Mouse (Mus musculus) embryo, embryonic 11 days (tissue): ENCODE measurements at regions not wholly inside any gene's neighbourhood (a gene's known extent, or its start where the extent isn't known, plus 50 kb on each side); places are given as distances from the start of the nearest gene placed in this dataset.
"Not testable (repeated sequence)": the region's sequence is repeated elsewhere in the genome, so short reads cannot be mapped to it uniquely, and the experiment has no call there.

ENCODE experiments used
- DNase-seq: peaks from one replicate; pipeline ENCODE4 v3.0.0-alpha.2; 2015

GRCm38 (mm10) chr12:36943903-36944302 is 164.4 kb upstream of the Meox2 start:
- DNase-seq = no peak

DNA sequence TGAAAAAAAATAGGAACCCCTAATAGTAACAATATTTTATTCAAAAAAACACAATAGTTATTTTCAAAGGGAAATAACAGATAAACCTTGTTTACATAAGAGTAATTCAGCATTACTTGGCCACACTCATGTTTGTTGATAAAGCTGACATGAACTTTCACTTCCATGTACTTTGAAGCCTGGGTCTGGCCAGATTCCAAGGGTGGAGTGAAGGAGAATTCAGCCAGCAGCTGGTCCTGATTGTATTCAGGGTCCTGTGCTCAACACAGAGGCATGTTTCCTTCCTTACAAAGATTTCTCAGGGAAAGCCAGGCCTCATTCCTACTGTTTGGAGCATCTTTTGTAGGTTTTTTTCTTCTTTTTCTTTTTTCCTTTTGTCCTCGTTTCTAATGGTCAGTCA is 162.4 kb upstream of the Meox2 start:
- DNase-seq = peak; percentile 57

GRCm38 (mm10) chr12:36947902-36948301 is 160.4 kb upstream of the Meox2 start:
- no peak for DNase-seq

DNA sequence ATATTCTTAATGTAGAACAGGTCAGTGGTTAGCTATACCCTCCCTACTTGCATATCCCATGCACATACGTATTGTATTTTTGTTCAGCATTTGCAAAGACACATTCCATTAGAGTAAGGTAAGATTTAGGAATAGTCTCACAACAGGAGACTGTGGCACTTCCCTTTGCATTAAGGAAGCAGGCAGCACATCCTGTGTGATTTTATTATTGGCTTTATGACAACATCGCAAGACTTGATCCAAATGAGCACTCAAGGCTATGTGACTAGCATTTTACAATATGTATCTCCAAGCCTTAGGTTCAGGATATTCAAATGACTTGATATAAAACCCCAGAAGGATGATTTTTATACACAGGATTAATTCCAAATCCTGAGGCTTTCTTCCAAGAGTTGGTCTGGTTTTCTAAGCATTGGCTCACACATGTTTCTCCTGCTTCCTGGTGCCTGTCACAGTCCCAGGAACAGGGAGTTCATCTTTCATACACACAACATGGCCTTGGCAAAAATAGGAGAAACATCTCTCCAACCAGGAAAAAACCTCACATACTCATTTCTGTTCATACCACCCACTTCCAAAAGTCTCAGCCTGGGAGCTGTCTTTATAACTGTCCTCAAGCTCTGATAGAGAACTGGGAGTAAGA is 159.1 kb upstream of the Meox2 start:
- DNase-seq = no peak

DNA sequence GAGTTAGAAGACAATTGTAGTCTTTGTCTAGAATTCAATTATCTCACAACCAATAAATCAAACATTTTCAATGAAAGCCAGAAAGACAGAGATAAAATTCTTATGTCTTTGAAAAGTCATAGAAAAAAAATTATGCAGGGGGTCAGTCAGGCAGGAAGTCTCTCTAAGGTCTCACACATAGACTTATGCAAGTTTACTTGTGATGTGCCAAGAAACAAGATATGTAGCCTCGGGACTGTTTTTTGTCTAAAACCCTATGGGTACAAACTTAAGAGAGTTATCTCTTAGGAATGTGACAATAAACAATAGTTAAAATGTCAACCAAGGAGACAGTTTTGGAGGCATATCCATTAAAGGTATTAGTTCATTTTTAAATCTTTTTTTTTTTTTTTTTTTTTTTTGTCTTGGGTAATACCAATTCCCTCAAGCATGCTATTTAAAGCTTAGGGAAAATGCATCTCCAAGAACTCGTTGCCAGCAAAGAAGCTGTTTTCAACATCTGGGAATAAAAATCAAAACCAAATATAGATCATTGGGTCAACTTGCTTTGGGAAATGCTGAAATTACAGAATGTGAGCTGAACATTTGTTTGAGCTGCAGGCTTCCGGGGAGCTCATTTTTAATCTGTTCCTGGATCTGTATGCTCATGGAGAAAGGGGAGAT is 133.8 kb upstream of the Meox2 start:
- DNase-seq = no peak

- no peak for DNase-seq
Observed at GRCm38 (mm10) chr12:36977141-36977540, 131.2 kb upstream of the Meox2 start.

- peak; percentile 11 for DNase-seq
Observed at GRCm38 (mm10) chr12:36991135-36991534, 117.2 kb upstream of the Meox2 start.

DNA sequence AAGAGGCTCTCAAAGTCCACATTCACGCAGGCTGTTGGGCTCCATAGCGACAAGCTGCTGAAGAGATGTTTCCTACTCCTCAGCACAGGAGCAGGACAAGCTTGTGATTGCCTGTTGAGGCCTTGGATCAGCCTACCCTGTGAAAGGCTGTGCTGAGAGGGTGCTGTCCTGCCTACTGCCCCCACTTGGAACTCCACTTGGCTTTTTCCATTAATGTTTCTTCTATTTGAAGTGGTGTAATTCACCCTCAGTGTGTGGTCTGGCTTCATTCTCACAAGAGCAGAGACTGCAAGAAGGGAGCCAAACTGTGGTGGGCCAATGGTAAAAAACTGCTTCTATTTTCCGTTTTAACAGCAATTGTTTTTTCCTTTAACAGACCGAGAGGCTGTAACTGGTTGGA is 116.4 kb upstream of the Meox2 start:
- no peak for DNase-seq

DNA sequence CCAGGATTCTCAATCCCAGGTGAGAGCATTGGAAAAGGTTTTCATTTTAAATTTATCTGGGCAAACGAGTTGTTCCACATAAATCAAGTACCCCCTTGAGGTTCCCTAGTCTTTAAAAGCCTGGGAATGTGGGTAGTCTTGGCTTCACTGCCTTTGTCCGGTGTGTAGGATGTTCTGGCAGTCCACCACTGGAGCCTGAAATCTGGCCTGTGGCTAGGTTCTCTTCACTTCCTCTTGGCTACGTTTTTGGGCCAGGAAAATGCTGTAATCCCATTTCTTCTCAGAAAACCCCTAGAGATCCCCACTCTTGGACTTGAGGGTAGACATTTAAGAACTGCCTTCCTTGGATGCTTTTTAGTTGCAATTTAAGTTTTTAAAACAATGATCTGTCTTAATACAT is 106.9 kb upstream of the Meox2 start:
- DNase-seq = no peak

DNA sequence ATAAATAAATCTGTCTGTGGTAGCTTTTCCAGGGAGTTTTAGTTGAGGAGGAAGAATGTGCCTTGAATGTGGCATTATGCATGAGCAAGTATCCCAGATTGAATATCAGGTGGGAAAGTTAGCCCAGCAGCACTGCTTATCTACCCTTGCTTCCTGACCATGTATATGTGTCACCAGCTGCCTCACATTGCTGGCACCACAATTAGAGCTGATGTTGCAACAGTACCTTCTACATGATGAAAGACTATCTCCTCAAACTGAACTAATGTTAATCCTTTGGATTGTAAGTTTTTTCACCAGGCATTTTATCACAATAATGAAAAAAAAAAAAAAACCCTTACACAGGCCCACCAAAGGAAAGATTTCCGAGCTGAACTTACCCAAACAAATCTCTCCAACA is 103.1 kb upstream of the Meox2 start:
- no peak for DNase-seq

DNA sequence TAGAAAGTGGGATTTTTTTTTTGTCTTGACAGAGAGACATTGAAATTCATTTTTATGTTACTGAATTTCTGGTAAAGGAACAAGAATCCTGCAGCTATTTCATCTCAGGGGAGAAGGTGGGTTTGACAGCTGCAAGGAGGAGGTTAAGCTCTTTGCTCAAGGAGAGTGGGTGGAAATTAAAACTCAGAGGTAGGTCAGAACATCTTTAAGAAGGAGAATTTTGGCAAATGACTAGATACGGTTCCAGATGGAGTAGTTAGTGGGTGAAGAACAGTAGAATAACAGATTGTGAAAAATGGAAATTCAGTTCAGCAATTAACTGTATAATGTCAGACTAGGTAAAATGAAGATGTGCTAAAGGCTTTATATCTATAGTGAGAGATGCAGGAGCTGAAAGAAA is 98.0 kb upstream of the Meox2 start:
- no peak for DNase-seq

- no peak for DNase-seq
Observed at GRCm38 (mm10) chr12:37014401-37014800, 93.9 kb upstream of the Meox2 start.

GRCm38 (mm10) chr12:37014945-37015344 is 93.4 kb upstream of the Meox2 start:
- DNase-seq = not testable (repeated sequence)

GRCm38 (mm10) chr12:37015474-37016248 is 92.7 kb upstream of the Meox2 start:
- peak; percentile 46 for DNase-seq

DNA sequence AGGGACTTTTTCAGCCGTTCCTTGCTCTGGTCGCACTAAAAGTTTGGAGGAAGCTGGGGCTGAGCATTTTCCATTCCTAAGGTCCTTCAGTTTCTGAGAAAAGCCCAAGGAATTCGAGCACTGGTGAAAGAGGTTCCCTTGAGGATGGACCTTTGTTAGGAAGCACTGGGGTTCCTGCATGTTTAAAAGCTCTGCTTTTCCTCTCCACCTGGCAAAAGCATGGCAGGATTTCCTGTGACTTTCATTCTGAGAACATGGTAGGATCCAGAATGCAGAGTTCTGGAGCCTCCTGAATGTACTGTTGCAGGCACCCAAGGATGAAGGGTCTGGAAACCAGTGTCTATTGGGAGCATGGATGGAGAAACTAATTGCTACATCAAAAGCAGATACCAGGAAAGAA is 61.1 kb upstream of the Meox2 start:
- DNase-seq = no peak

DNA sequence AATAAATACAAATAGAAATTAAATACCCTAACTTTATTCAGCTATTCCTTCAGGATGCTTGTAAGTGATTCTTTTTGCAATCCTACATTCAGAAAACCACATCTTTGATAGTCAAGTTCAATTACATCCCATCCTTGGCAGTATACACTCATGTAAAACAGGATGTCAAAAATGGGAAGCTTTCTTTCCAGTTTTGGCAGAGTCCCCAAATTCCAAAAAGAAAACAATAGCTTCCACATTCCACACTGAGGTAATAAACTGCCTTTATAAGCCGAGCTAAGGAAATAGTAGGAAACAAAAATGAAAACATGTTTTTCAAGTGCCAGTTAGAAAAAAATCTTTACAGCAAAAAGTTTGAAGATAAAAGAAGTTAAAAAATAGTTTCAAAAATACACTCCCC is 57.7 kb upstream of the Meox2 start:
- no peak for DNase-seq

- DNase-seq = peak; percentile 28
Observed at GRCm38 (mm10) chr12:37057411-37057810, 50.9 kb upstream of the Meox2 start.
